18 mouse cellular contexts compared by ENCODE assay signal in the genomic region with DNA sequence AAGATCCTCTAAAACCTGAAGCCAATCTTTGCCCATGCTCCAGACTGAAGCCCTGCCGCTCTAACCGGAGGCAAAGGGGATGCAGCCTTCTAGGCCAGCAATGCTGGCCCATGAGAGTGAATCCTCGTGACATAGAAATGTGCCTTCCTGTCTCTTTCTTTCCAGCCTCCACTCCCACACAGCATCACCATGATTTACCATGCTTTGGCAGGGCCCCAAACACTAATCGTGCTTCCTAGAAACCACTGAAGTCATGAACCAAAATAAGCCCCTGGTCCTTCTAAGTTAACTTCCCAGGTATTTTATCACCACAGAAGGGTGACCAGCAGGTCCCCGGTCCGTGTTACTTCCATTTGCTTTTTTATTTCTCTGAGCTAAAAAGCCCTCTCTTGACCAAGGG.
"Had no signal": no experiment of that assay in that cellular context is flagged by ENCODE, and none has a peak within 500 bp of the region (broad histone marks: within the 10 kb centered on the region; RNA-seq: fewer than 3 reads in every experiment).

No protein-coding gene starts in this region.

- H3K4me2 ChIP-seq: intestine, embryonic 15.5 days; limb, embryonic 13.5 days; liver, embryonic 13.5 days; midbrain, embryonic 11.5 days had no signal

- ATAC-seq: intestine, embryonic 15.5 days had no signal

- DNase-seq: layer of hippocampus, adult 9-11 months; liver, embryonic 13.5 days; lung, adult 2 months; lung, postnatal 14 days; lung, postnatal 4 days; midbrain, embryonic 14.5 days; right cerebral cortex, adult 18-20 months; right cerebral cortex, postnatal 14 days; right cerebral cortex, postnatal 4 days; thymus, adult 2 months; thymus, postnatal 14 days; thymus, postnatal 4 days had no signal

- H3K9me3 ChIP-seq: intestine, embryonic 15.5 days; limb, embryonic 10.5 days; limb, embryonic 13.5 days; liver, embryonic 13.5 days had no signal

- H3K4me1 ChIP-seq: intestine, embryonic 15.5 days; liver, embryonic 13.5 days had no signal

- H3K27me3 ChIP-seq: intestine, embryonic 15.5 days; limb, embryonic 13.5 days; liver, embryonic 13.5 days had no signal

- H3K27ac ChIP-seq: intestine, embryonic 15.5 days; layer of hippocampus, adult 2 months; limb, embryonic 10.5 days; limb, embryonic 13.5 days; liver, embryonic 13.5 days; stomach, postnatal 0 days had no signal

- H3K4me3 ChIP-seq: intestine, embryonic 15.5 days; layer of hippocampus, adult 2 months; limb, embryonic 10.5 days; limb, embryonic 13.5 days; liver, embryonic 13.5 days had no signal

- H3K9ac ChIP-seq: intestine, embryonic 15.5 days; limb, embryonic 13.5 days; liver, embryonic 13.5 days had no signal
